Mouse (Mus musculus): ENCODE results near the gene Gria3. TPM values are rescaled to one million over a fixed set of nuclear protein-coding genes. Genes with fewer than 3 reads are reported as not detected.

Gria3 gene
- polyA plus RNA-seq, 1 experiment = 4.6 TPM

GRCm38 (mm10) chrX:41532511-41532910 is 131.9 kb downstream of the Gria3 start:
- Histone ChIP-seq H3K4me1 (ENCODE audit: control insufficient read depth, insufficient read depth, low read length) (no peaks in the 10 kb centered on the region), H3K4me3 (replicated peaks; ENCODE audit: extremely low read depth, low read depth, low read length) (no peak overlapping the region)
- TF ChIP-seq POLR2A (IDR thresholded peaks at IDR 0.05; ENCODE audit: borderline replicate concordance, extremely low read depth, low read depth, low read length) (no peak), CTCF (IDR thresholded peaks at IDR 0.05; ENCODE audit: insufficient read depth, low read length) (no peak)
- no peak for DNase-seq
- 56% methylated on average over 2 of the region's 2 CpGs for WGBS

- 51% methylated on average over 2 of the region's 2 CpGs for WGBS
Measured at GRCm38 (mm10) chrX:41535886-41536285, 135.2 kb downstream of the Gria3 start.

GRCm38 (mm10) chrX:41562296-41563060 is 161.8 kb downstream of the Gria3 start:
- 58% methylated on average over 6 of the region's 6 CpGs for WGBS
- no peak for DNase-seq
- H3K4me3 ChIP-seq (replicated peaks; ENCODE audit: extremely low read depth, low read depth, low read length) = no peak overlapping the region
- no peaks in the 10 kb centered on the region for H3K4me1 ChIP-seq (ENCODE audit: control insufficient read depth, insufficient read depth, low read length)
- TF ChIP-seq CTCF (IDR thresholded peaks at IDR 0.05; ENCODE audit: insufficient read depth, low read length) (no peak), POLR2A (IDR thresholded peaks at IDR 0.05; ENCODE audit: borderline replicate concordance, extremely low read depth, low read depth, low read length) (no peak)

More at GRCm38 (mm10) chrX:41535886-41536285, 135.2 kb downstream of the Gria3 start:
- H3K4me3 ChIP-seq (replicated peaks; ENCODE audit: extremely low read depth, low read depth, low read length) = no peak overlapping the region
- no peaks in the 10 kb centered on the region for H3K4me1 ChIP-seq (ENCODE audit: control insufficient read depth, insufficient read depth, low read length)
- no peak for TF ChIP-seq POLR2A (IDR thresholded peaks at IDR 0.05; ENCODE audit: borderline replicate concordance, extremely low read depth, low read depth, low read length)
- no peak for DNase-seq

- H3K4me1 ChIP-seq (ENCODE audit: control insufficient read depth, insufficient read depth, low read length) = no peaks in the 10 kb centered on the region
- TF ChIP-seq CTCF (IDR thresholded peaks at IDR 0.05; ENCODE audit: insufficient read depth, low read length) = no peak
- no peak for TF ChIP-seq POLR2A (IDR thresholded peaks at IDR 0.05; ENCODE audit: borderline replicate concordance, extremely low read depth, low read depth, low read length)
- no peak for DNase-seq
- 72% methylated on average over 2 of the region's 2 CpGs for WGBS
- no peak overlapping the region for H3K4me3 ChIP-seq (replicated peaks; ENCODE audit: extremely low read depth, low read depth, low read length)
Measured at GRCm38 (mm10) chrX:41564898-41565297, 164.2 kb downstream of the Gria3 start.

DNA sequence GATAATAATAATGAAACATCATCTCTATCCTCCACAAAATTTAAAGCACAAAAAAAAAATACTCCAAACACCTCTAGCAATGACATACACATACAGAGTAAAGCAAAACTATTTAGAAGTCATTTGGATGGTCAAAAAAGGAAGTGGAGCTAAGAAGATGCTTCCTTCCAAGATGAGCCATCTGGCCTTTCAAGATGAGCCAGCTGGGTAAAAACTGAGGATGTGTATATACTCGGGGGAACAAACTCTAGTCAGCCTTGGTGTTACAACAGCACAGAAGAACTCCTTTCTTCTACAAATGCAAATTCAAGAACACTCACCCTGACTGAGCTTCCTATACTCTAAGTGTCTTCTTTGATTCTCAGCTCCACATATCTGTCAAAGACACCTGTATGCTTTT is 172.4 kb downstream of the Gria3 start:
- DNase-seq = no peak
- no peak overlapping the region for H3K4me3 ChIP-seq (replicated peaks; ENCODE audit: extremely low read depth, low read depth, low read length)
- TF ChIP-seq CTCF (IDR thresholded peaks at IDR 0.05; ENCODE audit: insufficient read depth, low read length) = no peak
- TF ChIP-seq POLR2A (IDR thresholded peaks at IDR 0.05; ENCODE audit: borderline replicate concordance, extremely low read depth, low read depth, low read length) = no peak
- WGBS = 44% methylated on average over 1 of the region's 1 CpGs
- H3K4me1 ChIP-seq (ENCODE audit: control insufficient read depth, insufficient read depth, low read length) = no peaks in the 10 kb centered on the region

GRCm38 (mm10) chrX:41578797-41579196 is 178.1 kb downstream of the Gria3 start:
- 51% methylated on average over 5 of the region's 5 CpGs for WGBS
- Histone ChIP-seq H3K4me3 (replicated peaks; ENCODE audit: extremely low read depth, low read depth, low read length) (no peak overlapping the region), H3K4me1 (ENCODE audit: control insufficient read depth, insufficient read depth, low read length) (no peaks in the 10 kb centered on the region)
- no peak for TF ChIP-seq CTCF (IDR thresholded peaks at IDR 0.05; ENCODE audit: insufficient read depth, low read length)
- DNase-seq = no peak

GRCm38 (mm10) chrX:41587692-41588091 is 187.0 kb downstream of the Gria3 start:
- Histone ChIP-seq H3K4me1 (ENCODE audit: control insufficient read depth, insufficient read depth, low read length) (no peaks in the 10 kb centered on the region), H3K4me3 (replicated peaks; ENCODE audit: extremely low read depth, low read depth, low read length) (no peak overlapping the region)
- WGBS = 96% methylated on average over 3 of the region's 3 CpGs
- TF ChIP-seq CTCF (IDR thresholded peaks at IDR 0.05; ENCODE audit: insufficient read depth, low read length) (no peak), POLR2A (IDR thresholded peaks at IDR 0.05; ENCODE audit: borderline replicate concordance, extremely low read depth, low read depth, low read length) (no peak)
- DNase-seq = no peak

DNA sequence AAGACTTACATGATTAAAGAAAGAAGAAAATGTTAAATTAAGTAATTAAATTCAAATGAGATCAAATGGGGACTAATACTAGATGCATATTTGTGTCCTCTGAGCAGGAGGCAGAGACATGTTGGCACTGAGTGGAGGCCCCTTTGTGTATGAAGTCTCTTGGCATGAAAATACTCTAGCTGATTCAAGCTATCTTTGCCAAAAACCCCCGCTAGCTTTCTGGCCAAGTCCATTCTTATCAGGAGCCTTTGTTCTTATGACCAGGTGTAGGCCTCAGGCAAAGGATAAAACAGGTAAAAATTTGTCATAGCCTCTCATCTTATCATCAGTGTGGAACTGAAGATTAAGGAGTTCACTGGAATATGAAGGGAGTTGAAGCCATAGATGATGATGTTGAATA is 206.5 kb downstream of the Gria3 start:
- no peak for DNase-seq
- 68% methylated on average over 1 of the region's 1 CpGs for WGBS

DNA sequence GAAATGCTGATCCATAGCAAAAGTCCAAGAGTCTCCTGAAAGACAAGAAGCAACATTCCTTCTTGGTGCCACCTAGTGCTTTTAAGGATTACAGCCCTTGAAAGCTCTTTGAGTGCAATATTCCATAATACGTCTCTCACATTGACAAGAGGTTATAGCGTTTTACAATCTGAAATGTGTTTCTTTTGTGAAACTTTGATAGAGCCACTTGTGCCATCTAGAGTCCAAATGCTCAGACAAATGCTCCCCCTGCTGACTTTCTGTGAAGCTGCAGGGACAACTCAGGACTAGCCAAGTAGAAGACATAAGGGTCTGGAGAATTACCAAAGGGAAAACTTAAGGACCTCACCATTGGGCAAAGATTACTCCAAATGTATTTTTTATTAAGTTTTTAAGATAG is 214.3 kb downstream of the Gria3 start:
- Histone ChIP-seq H3K4me3 (replicated peaks; ENCODE audit: extremely low read depth, low read depth, low read length) (no peak overlapping the region), H3K4me1 (ENCODE audit: control insufficient read depth, insufficient read depth, low read length) (no peaks in the 10 kb centered on the region)
- 43% methylated on average over 2 of the region's 2 CpGs for WGBS
- no peak for DNase-seq
- 0 out of 2 replicates have a peak, but pooled peaks have one; percentile 14 for TF ChIP-seq CTCF (IDR thresholded peaks at IDR 0.05; ENCODE audit: insufficient read depth, low read length)
- no peak for TF ChIP-seq POLR2A (IDR thresholded peaks at IDR 0.05; ENCODE audit: borderline replicate concordance, extremely low read depth, low read depth, low read length)

More for the DNA sequence above, 206.5 kb downstream of the Gria3 start:
- no peak for TF ChIP-seq CTCF (IDR thresholded peaks at IDR 0.05; ENCODE audit: insufficient read depth, low read length)
- no peak for TF ChIP-seq POLR2A (IDR thresholded peaks at IDR 0.05; ENCODE audit: borderline replicate concordance, extremely low read depth, low read depth, low read length)
- H3K4me3 ChIP-seq (replicated peaks; ENCODE audit: extremely low read depth, low read depth, low read length) = no peak overlapping the region
- H3K4me1 ChIP-seq (ENCODE audit: control insufficient read depth, insufficient read depth, low read length) = no peaks in the 10 kb centered on the region

GRCm38 (mm10) chrX:41616928-41617327 is 216.3 kb downstream of the Gria3 start:
- no peaks in the 10 kb centered on the region for H3K4me1 ChIP-seq (ENCODE audit: control insufficient read depth, insufficient read depth, low read length)
- TF ChIP-seq CTCF (IDR thresholded peaks at IDR 0.05; ENCODE audit: insufficient read depth, low read length) = no peak
- TF ChIP-seq POLR2A (IDR thresholded peaks at IDR 0.05; ENCODE audit: borderline replicate concordance, extremely low read depth, low read depth, low read length) = no peak
- no peak overlapping the region for H3K4me3 ChIP-seq (replicated peaks; ENCODE audit: extremely low read depth, low read depth, low read length)
- no peak for DNase-seq
- 85% methylated on average over 1 of the region's 1 CpGs for WGBS

Measured in lung, adult 2 months (tissue).